Mouse (Mus musculus): Measurements from ENCODE around the gene Fam19a1.
"Not testable (repeated sequence)": the region's sequence is repeated elsewhere in the genome, so short reads cannot be mapped to it uniquely, and the experiment has no call there.

The Fam19a1 gene

DNA sequence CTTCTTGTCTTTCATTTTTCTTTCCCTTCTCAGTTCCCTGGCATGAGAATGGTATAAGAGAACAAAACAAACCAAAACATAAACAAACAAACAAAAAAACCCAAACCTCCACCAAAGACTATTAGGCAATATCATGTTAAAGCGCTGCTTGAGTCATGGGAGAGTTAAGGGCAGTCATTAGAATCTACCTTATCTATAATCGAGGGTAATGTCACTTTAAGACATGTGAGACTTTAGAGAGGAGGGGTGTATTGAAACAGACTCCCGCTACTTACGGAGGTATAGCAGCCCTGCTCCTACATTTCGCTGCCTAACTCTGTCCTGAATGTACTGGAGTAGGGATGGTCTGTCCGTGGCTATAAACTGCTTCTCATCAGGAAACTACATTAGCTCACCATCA lies at the start of gene Fam19a1:
Gene Fam19a1 (plus strand): TSS at position 301 of the 400 bp plus-strand sequence.
- DNase-seq (ENCODE audit: low read depth), result no peak

DNA sequence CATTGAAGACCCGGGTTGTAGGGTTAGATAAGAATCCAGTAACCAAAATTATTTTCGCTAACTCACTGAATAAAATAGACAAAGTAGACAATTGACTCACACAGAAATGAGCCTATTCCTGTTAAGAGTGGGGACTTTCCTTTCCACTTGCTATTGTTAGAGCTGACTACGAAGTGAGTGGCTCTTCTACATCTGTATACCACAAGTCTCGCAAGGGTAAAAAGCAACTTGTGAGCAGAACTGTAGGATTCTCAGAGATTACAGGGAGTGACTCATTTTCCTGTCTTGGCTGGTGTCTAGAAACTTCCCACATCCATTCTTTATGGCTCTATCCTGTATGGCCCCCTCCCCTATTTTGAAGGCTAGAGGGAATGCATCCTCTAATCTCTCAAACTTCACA lies 41.9 kb upstream of the Fam19a1 start:
- no peak for DNase-seq (ENCODE audit: low read depth)

DNA sequence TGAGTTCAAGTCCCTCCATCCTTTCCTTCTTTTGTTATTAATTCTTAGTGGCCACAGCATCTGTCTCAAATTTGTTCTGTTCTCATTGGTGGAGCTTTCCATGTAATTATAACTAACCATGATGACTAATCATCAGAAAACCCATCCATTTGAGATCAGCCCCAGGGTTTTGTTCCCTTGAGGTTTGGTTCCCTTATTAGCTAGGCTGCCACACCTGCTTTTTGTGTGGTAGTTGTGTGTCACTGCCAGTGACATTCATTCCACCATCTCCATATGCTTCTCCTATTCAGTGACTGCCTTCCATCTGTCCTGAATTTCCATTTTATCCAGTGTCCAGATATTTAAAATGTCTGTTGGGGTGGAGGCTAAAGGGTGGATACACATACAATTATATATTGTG lies 41.4 kb upstream of the Fam19a1 start:
- DNase-seq (ENCODE audit: low read depth), result no peak

DNA sequence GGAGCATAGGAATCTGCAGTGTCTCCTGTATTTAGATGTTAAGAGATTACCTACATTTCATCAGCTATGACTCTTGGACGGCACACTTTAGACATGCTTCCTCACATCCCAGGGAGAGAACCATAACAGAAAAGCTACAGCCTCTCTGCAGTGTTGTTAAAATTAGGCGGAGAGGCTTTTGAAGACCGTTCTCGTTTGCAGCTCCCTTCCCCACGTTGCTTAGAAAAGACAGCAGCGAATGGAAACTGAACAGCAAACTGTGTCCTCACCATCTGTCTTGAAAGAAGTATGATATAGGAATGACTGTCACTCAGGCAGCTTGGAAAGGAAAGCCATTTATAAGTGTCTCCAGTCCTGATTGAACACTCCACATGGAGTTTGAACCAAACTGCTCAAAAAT lies 23.0 kb upstream of the Fam19a1 start:
- no peak for DNase-seq (ENCODE audit: low read depth)

DNA sequence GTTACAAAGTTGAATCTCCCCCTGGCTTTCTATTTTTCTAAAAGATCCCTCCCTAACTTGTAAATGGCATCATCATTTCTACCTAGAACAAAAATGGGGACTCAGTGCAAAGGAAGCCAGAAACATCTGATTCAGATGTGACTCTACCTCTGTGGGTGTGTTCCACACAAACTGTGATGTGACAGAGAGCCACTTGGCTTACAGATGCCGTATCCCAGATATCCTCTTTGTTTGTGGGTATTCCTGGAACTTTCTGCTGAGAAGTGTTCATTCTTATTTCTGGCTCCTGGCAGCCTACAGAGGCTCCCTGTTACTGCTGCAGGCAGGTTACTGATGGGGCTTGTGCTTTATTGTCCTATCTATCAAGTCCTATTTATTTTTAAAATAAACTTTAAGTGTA lies 19.2 kb upstream of the Fam19a1 start:
- no peak for DNase-seq (ENCODE audit: low read depth)

GRCm38 (mm10) chr6:96098225-96098624 lies 14.7 kb upstream of the Fam19a1 start:
- DNase-seq (ENCODE audit: low read depth), result no peak

DNA sequence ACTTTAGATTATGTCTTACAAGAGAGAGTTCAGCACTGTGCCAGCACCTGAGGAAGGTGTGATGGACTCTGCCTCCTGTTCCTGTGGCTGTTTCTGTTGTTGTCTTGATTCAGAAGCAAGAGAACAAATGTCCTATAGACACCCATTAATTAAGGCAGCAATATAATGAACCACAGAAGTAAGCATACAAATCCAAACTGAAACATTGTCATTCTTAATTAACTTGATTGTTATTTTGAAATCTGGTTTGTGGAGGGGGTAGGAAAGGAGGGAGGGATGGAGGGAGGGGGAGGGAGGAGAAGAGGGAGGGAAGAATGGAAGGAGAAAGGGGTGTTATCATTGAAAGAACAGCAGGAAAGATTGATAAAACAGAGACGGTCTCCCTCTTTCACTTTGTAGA lies 1.3 kb upstream of the Fam19a1 start:
- DNase-seq (ENCODE audit: low read depth), result no peak

DNA sequence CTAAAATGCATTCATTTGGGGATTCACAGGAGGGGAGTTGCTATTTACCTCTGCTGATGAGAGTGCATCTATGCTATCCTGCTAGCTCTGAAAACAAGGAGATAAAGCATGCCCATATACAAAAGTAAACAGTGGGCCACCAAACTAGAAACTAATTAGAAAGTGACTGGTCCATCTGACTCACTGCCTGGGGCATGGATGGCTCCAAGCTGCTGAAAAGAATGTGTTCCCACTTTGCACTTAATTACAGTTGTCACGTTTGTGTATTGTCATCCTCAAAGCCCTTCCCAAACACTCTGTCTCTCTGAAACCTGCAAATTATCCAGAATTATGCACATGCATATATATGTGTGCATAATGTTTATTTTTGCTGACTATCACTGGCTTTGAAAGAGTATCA lies 1.2 kb downstream of the Fam19a1 start:
- DNase-seq (ENCODE audit: low read depth), result no peak

GRCm38 (mm10) chr6:96116148-96116533 lies 3.2 kb downstream of the Fam19a1 start:
- DNase-seq (ENCODE audit: low read depth), result no peak

GRCm38 (mm10) chr6:96116534-96117272 lies 3.7 kb downstream of the Fam19a1 start:
- no peak for DNase-seq (ENCODE audit: low read depth)

- no peak for DNase-seq (ENCODE audit: low read depth)
These were observed 30.4 kb downstream of the Fam19a1 start for GRCm38 (mm10) chr6:96143326-96143725.

DNA sequence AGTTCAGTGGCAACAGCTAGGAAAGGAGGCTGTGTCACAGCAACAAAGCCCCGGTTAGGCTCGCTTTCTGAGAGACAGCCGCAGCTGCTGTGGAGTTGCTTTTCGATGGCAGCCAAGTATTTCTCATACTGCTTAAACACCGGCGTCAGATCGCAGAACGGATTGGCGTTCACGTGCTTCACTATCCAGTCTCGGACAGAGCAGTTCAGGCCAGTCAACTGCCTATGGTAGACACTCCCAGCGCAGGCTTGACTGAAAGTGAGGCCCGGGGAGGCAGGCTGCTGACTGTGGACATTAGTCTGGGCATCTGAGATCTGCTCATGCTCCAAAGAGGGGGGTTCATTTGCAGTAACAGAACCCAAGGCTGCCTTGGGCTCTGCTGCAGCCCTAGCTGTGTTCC lies 52.4 kb downstream of the Fam19a1 start:
- no peak for DNase-seq (ENCODE audit: low read depth)

- DNase-seq (ENCODE audit: low read depth), result no peak
These were observed 52.9 kb downstream of the Fam19a1 start, which contains the start of gene 1700123L14Rik for GRCm38 (mm10) chr6:96165818-96166379. Gene 1700123L14Rik (minus strand): TSS chr6:96166243.

GRCm38 (mm10) chr6:96167031-96167430 lies 54.1 kb downstream of the Fam19a1 start:
- no peak for DNase-seq (ENCODE audit: low read depth)

DNA sequence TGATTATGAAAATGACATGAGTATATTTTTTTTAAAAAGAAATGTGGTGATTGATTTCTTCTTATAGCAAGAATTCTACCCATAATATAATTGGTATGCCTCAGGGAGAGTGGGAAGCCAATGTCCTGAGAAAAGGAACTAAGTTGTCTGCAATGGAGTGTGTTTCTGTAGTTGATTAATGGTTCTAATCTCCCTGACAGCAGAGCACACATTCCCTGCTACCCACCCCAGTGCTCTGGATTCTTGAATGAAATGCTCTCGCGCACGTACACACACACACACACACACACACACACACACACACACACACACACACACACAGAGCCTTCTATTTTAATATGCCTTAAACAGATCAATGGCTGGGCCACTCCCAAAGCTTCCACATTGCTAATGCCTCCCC lies 60.7 kb downstream of the Fam19a1 start:
- no peak for DNase-seq (ENCODE audit: low read depth)

DNA sequence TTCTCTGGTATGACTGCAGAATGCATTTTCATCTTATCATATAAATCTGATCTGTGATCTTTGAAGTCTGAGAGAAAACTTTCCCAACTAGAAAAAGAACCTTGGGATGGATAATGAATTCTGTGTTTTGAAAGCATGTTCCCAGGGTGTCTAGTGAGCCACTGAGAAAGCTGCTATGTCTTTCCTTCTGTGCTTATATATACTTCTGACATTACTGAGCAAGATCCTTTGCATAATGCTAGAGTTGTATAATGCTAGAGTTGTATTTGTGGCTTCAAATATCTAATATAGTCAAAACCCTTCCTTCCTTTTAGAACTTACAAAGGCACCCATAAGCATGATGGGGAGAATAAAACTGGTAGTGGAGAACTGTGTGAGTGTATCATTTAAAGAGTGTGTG lies 65.6 kb downstream of the Fam19a1 start:
- DNase-seq (ENCODE audit: low read depth), result no peak

GRCm38 (mm10) chr6:96183392-96183791 lies 70.4 kb downstream of the Fam19a1 start:
- no peak for DNase-seq (ENCODE audit: low read depth)

- DNase-seq (ENCODE audit: low read depth), result no peak
These were observed 73.6 kb downstream of the Fam19a1 start for GRCm38 (mm10) chr6:96186517-96186916.

- DNase-seq (ENCODE audit: low read depth), result not testable (repeated sequence)
These were observed 86.0 kb downstream of the Fam19a1 start for GRCm38 (mm10) chr6:96198991-96199390.

- no peak for DNase-seq (ENCODE audit: low read depth)
These were observed 92.4 kb downstream of the Fam19a1 start for GRCm38 (mm10) chr6:96205395-96205794.

DNA sequence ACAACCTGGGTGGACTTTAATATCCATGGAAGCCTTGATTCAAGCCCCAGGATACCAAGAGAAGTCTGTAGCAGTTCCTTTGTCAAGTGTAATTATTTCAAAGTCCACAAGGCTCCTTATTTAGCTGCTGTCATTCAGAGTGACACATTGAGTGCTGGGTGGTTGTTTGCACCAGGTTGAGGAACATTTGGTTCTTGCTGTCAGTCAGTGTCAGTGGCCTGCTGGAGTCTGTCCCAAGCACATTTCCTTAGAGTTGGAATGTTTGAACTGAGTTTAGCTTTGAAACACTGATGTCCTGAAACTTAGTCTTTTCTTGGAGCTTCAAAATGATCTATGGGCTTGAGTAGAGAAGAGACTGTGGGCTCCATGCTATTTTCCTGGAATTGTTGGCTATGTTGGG lies 121.9 kb downstream of the Fam19a1 start:
- no peak for DNase-seq (ENCODE audit: low read depth)

- no peak for DNase-seq (ENCODE audit: low read depth)
These were observed 131.4 kb downstream of the Fam19a1 start for GRCm38 (mm10) chr6:96244320-96244719.

- DNase-seq (ENCODE audit: low read depth), result no peak
These were observed 139.0 kb downstream of the Fam19a1 start for GRCm38 (mm10) chr6:96252001-96252400.

DNA sequence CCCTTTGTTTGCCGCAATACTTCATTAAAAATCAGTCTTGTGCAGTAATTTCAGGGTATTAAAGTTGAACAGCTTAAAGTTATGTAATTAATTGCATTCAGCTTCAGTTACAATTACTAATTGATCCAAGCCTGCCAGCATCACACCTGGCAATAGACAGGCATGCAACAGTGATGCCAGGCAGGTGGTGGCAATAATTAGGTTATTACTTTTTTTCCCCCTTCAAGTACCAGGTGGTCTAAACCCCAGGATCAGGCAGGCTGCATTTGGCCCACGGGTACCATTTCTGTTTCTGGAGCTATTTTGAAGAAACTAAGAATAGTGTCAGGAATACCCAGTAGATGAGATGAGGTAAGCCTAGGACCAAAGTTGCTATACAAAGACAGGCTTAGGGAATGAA lies 141.9 kb downstream of the Fam19a1 start:
- DNase-seq (ENCODE audit: low read depth), result no peak
